12 mouse cellular contexts compared by ENCODE assay signal in the genomic region with DNA sequence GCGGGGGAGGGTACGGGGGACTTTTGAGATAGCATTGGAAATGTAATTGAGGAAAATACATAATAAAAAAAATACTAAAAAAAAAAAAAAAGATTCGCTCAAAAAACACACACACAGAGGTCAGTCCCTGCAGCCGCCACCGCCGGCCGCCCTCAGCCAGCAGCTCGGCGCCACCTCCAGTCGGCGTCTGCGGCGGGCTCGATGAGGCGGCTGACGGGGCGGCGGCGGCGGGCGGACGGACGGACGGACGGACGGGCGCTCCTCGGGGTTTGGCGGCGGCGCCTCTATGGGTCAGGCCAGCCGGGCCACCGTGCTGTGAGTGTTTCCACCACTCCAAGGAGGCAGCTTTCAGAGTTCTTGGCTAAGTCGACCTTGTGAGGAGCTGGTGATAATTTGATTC. TPM values are rescaled to one million over a fixed set of nuclear protein-coding genes. Genes with fewer than 3 reads are reported as not detected.
DNase-seq lines count a peak whose midpoint lies in the region; ATAC-seq and TF ChIP-seq lines count a peak whose summit lies in the region.
"Not testable (repeated sequence)": the region's sequence is repeated elsewhere in the genome, so short reads cannot be mapped to it uniquely, and the experiment has no call there.
"Had no signal": no experiment of that assay in that cellular context is flagged by ENCODE, and none has a peak within 500 bp of the region (broad histone marks: within the 10 kb centered on the region; RNA-seq: fewer than 3 reads in every experiment).

No protein-coding gene starts in this region.

- H3K9ac ChIP-seq in ES-Bruce4 (ENCODE audit: low read depth, poor library complexity, severe bottlenecking): peak overlapping the region; percentile 31; the same call in 1 of the 2 replicates
- H3K9ac ChIP-seq in embryonic facial prominence, embryonic 15.5 days; intestine, embryonic 15.5 days; limb, embryonic 12.5 days (replicated peaks); neural tube, embryonic 11.5 days (ENCODE audit: low read length): not testable (repeated sequence)

- H3K4me1 ChIP-seq in ES-Bruce4 (ENCODE audit: control insufficient read depth, insufficient read depth, low read length); embryonic facial prominence, embryonic 15.5 days; hindbrain, embryonic 10.5 days (replicated peaks); intestine, embryonic 15.5 days (replicated peaks); limb, embryonic 12.5 days (replicated peaks); neural tube, embryonic 11.5 days (ENCODE audit: control insufficient read depth, insufficient read depth, low read length): not testable (repeated sequence)

- peak overlapping the region; percentile 34 for H3K4me2 ChIP-seq in embryonic facial prominence, embryonic 15.5 days (replicated peaks)
- peak overlapping the region; percentile 35 for H3K4me2 ChIP-seq in intestine, embryonic 15.5 days (replicated peaks)
- peak overlapping the region; percentile 44 for H3K4me2 ChIP-seq in limb, embryonic 12.5 days
- H3K4me2 ChIP-seq in neural tube, embryonic 11.5 days (ENCODE audit: low read depth): not testable (repeated sequence)

- not testable (repeated sequence) for DNase-seq in hindbrain, embryonic 10.5 days (ENCODE audit: low spot score)
- DNase-seq in neural tube, embryonic 11.5 days (ENCODE audit: low spot score): peak; percentile 11

- not testable (repeated sequence) for TF ChIP-seq EP300 in ES-Bruce4 (IDR thresholded peaks at IDR 0.05; ENCODE audit: insufficient read depth, low read depth, low read length)

- not testable (repeated sequence) for H3K4me3 ChIP-seq in ES-Bruce4 (ENCODE audit: low read depth, low read length); intestine, embryonic 15.5 days (replicated peaks); neural tube, embryonic 11.5 days (ENCODE audit: low read depth, low read length)
- H3K4me3 ChIP-seq in embryonic facial prominence, embryonic 15.5 days (replicated peaks): 0 out of 2 replicates have a peak overlapping the region, but pooled peaks have one; percentile 10
- peak overlapping the region; percentile 32 for H3K4me3 ChIP-seq in hindbrain, embryonic 10.5 days
- H3K4me3 ChIP-seq in limb, embryonic 12.5 days (replicated peaks): peak overlapping the region; percentile 23

- 33% methylated on average over 34 of the region's 34 CpGs for WGBS in embryonic facial prominence, embryonic 15.5 days
- 45% methylated on average over 34 of the region's 34 CpGs for WGBS in hindbrain, embryonic 10.5 days
- WGBS in intestine, embryonic 15.5 days: 48% methylated on average over 34 of the region's 34 CpGs
- 44% methylated on average over 34 of the region's 34 CpGs for WGBS in limb, embryonic 12.5 days
- WGBS in neural tube, embryonic 11.5 days: 31% methylated on average over 16 of the region's 34 CpGs

- not testable (repeated sequence) for TF ChIP-seq POLR2A in ES-Bruce4 (IDR thresholded peaks at IDR 0.05; ENCODE audit: insufficient read depth, low read length)

- not testable (repeated sequence) for ATAC-seq in embryonic facial prominence, embryonic 15.5 days (ENCODE audit: insufficient number of reproducible peaks, low FRiP score, low TSS enrichment, low read depth); intestine, embryonic 15.5 days; limb, embryonic 12.5 days (ENCODE audit: insufficient number of reproducible peaks, insufficient read depth, low FRiP score, low TSS enrichment, low read depth); neural tube, embryonic 11.5 days (ENCODE audit: insufficient read depth, low FRiP score, low TSS enrichment)
- ATAC-seq in granulocyte monocyte progenitor cell, adult 5-6 weeks (replicated peaks; ENCODE audit: poor library complexity, severe bottlenecking): peak; percentile 53
- 0 out of 2 replicates have a peak, but pooled peaks have one; percentile 39 for ATAC-seq in megakaryocyte progenitor cell, adult 5-6 weeks (replicated peaks; ENCODE audit: poor library complexity)

- not testable (repeated sequence) for H3K9me3 ChIP-seq in ES-Bruce4 (replicated peaks; ENCODE audit: control insufficient read depth, insufficient read depth, low read length, poor library complexity, severe bottlenecking); embryonic facial prominence, embryonic 15.5 days (replicated peaks); hindbrain, embryonic 10.5 days; intestine, embryonic 15.5 days; limb, embryonic 12.5 days; neural tube, embryonic 11.5 days (ENCODE audit: control insufficient read depth, low read length)

- not testable (repeated sequence) for H3K27ac ChIP-seq in ES-Bruce4 (ENCODE audit: insufficient read depth, low read length); embryonic facial prominence, embryonic 15.5 days (replicated peaks); hindbrain, embryonic 10.5 days; intestine, embryonic 15.5 days; limb, embryonic 12.5 days; neural tube, embryonic 11.5 days (ENCODE audit: low read depth, low read length)

- TF ChIP-seq CTCF in ES-Bruce4 (IDR thresholded peaks at IDR 0.05; ENCODE audit: low read depth, low read length): not testable (repeated sequence)

- H3K36me3 ChIP-seq in ES-Bruce4 (ENCODE audit: control insufficient read depth, insufficient read depth, low read length, poor library complexity, severe bottlenecking); embryonic facial prominence, embryonic 15.5 days; hindbrain, embryonic 10.5 days; intestine, embryonic 15.5 days; limb, embryonic 12.5 days; neural tube, embryonic 11.5 days (ENCODE audit: control insufficient read depth, insufficient read depth, low read length): not testable (repeated sequence)

- not testable (repeated sequence) for H3K27me3 ChIP-seq in ES-Bruce4 (ENCODE audit: control insufficient read depth, insufficient read depth, low read length, poor library complexity, severe bottlenecking); embryonic facial prominence, embryonic 15.5 days; hindbrain, embryonic 10.5 days (ENCODE audit: insufficient read depth, poor library complexity, severe bottlenecking); intestine, embryonic 15.5 days (replicated peaks); neural tube, embryonic 11.5 days (ENCODE audit: control insufficient read depth, insufficient read depth, low read length)
- H3K27me3 ChIP-seq in limb, embryonic 12.5 days: peaks cover 10% of the 10 kb centered on the region; the same call in 1 of the 2 replicates

RNA-seq across cellular contexts. Expression of a gene that starts 17.1 kb away (rescaled TPM):
- polyA plus RNA-seq in ES-Bruce4 (2011; ENCODE audit: insufficient read depth, insufficient read length, low read depth, missing spikeins): not detected in 2 replicates
- 1.5 and 4.9 TPM in 2 replicates for polyA plus RNA-seq in embryonic facial prominence, embryonic 15.5 days (2015; fragmentation: Nextera tagmentation; extraction: Ambion mirVana)
- total RNA-seq in granulocyte monocyte progenitor cell, adult 5-6 weeks (2014; fragmentation: Nextera tagmentation): not detected in 2 replicates
- total RNA-seq in granulocyte monocyte progenitor cell, adult 5-6 weeks (2017): not detected in 2 replicates
- polyA plus RNA-seq in hindbrain, embryonic 10.5 days (2016; fragmentation: Nextera tagmentation; extraction: Ambion mirVana): 0.26 and 0.42 TPM in 2 replicates
- polyA plus RNA-seq in intestine, embryonic 15.5 days (2015; fragmentation: Nextera tagmentation; extraction: Ambion mirVana): 51.5 and 60.8 TPM in 2 replicates
- polyA plus RNA-seq in limb, embryonic 12.5 days (2016; fragmentation: Nextera tagmentation; extraction: Ambion mirVana): 0.60 and 1.2 TPM in 2 replicates
- total RNA-seq in megakaryocyte progenitor cell, adult 5-6 weeks (2015): not detected in 2 replicates
- total RNA-seq in megakaryocyte progenitor cell, adult 5-6 weeks (2017): not detected in 2 replicates
- polyA plus RNA-seq in neural tube, embryonic 11.5 days (2014; fragmentation: Nextera tagmentation; extraction: Ambion mirVana): 0.33 and 0.64 TPM in 2 replicates
- total RNA-seq: adrenal gland, postnatal 25 days; layer of hippocampus, adult 18-20 months; left cerebral cortex, postnatal 4 days; megakaryocyte, adult 5-6 weeks had no signal
